Mouse (Mus musculus) intestine, embryonic 16.5 days (tissue): ENCODE results near the gene Rasgrp3. TPM values are rescaled to one million over a fixed set of nuclear protein-coding genes. Genes with fewer than 3 reads are reported as not detected.

Source experiments
- ATAC-seq: fragments of 200-750 bp; cut with Nextera tagmentation; 2 replicates; pipeline ENCODE4 v1.8.0; 2017; ENCODE audit warnings: moderate TSS enrichment, moderate library complexity
- H3K27ac ChIP-seq: fragments of 300-500 bp; sonication (generic); 2 replicates; pipeline ENCODE4 v1.5.1; 2014; ENCODE audit warnings: mild to moderate bottlenecking, low read length
- H3K27me3 ChIP-seq: fragments of 300-500 bp; sonication (generic); replicated peaks from 2 replicates; pipeline ENCODE4 v1.6.1; 2014; ENCODE audit warnings: low read length, control low read depth, mixed read lengths; ENCODE audit not compliant: control insufficient read depth, insufficient read depth
- H3K36me3 ChIP-seq: fragments of 300-500 bp; sonication (generic); 2 replicates; pipeline ENCODE4 v1.6.1; 2014; ENCODE audit warnings: low read length, control low read depth; ENCODE audit not compliant: control insufficient read depth, insufficient read depth
- H3K4me1 ChIP-seq: fragments of 300-500 bp; sonication (generic); 2 replicates; pipeline ENCODE4 v1.6.1; 2014; ENCODE audit warnings: low read length, control low read depth, mixed read lengths; ENCODE audit not compliant: control insufficient read depth, insufficient read depth
- H3K4me2 ChIP-seq: fragments of 300-500 bp; sonication (generic); 2 replicates; pipeline ENCODE4 v1.6.1; 2014; ENCODE audit warnings: low read depth, low read length, control low read depth
- H3K4me3 ChIP-seq: fragments of 300-500 bp; sonication (generic); 2 replicates; pipeline ENCODE4 v1.5.1; 2014; ENCODE audit warnings: mild to moderate bottlenecking, low read length
- H3K9ac ChIP-seq: fragments of 300-500 bp; sonication (generic); 2 replicates; pipeline ENCODE4 v1.6.1; 2014; ENCODE audit warnings: low read depth, low read length
- H3K9me3 ChIP-seq: fragments of 300-500 bp; sonication (generic); 2 replicates; pipeline ENCODE4 v1.6.1; 2016; ENCODE audit warnings: low read length, control low read depth; ENCODE audit not compliant: control insufficient read depth
- WGBS: fragments of 180-500 bp; shearing (Covaris S2); extraction: QIAGEN DNeasy Blood & Tissue Kit; methylation state at CpG from one replicate; pipeline ENCODE4 v1.1.7; 2014; 5-methylcytosine and 5-hydroxymethylcytosine counted together
- polyA plus RNA-seq: library from polyadenylated mRNA; unstranded; fragments of >200 nt; fragmentation: Nextera tagmentation; extraction: Ambion mirVana; gene quantifications from 2 replicates; pipeline ENCODE4 v1.2.1, GENCODE M21; 2015

Gene Rasgrp3
- polyA plus RNA-seq, 1 experiment from 2014 or later = 10.7 TPM

- Histone ChIP-seq H3K9me3 (no peaks in the 10 kb centered on the region), H3K4me1 (no peaks in the 10 kb centered on the region), H3K27me3 (no peaks in the 10 kb centered on the region), H3K4me3 (no peak overlapping the region), H3K27ac (no peak overlapping the region), H3K4me2 (no peak overlapping the region), H3K9ac (no peak overlapping the region), H3K36me3 (no peaks in the 10 kb centered on the region)
- WGBS = 57% methylated on average over 3 of the region's 3 CpGs
- ATAC-seq = no peak
These were observed 88.1 kb downstream of the Rasgrp3 start for GRCm38 (mm10) chr17:75523812-75524211.

- no peak for ATAC-seq
- Histone ChIP-seq H3K4me1 (no peaks in the 10 kb centered on the region), H3K36me3 (no peaks in the 10 kb centered on the region), H3K27ac (no peak overlapping the region), H3K4me3 (no peak overlapping the region), H3K9ac (no peak overlapping the region), H3K9me3 (no peaks in the 10 kb centered on the region), H3K4me2 (no peak overlapping the region), H3K27me3 (no peaks in the 10 kb centered on the region)
- WGBS = 75% methylated on average over 1 of the region's 1 CpGs
These were observed 90.7 kb downstream of the Rasgrp3 start for GRCm38 (mm10) chr17:75526411-75526810.

GRCm38 (mm10) chr17:75529222-75529935 lies 93.7 kb downstream of the Rasgrp3 start:
- Histone ChIP-seq H3K4me3 (no peak overlapping the region), H3K27me3 (no peaks in the 10 kb centered on the region), H3K27ac (no peak overlapping the region), H3K4me1 (no peaks in the 10 kb centered on the region), H3K36me3 (no peaks in the 10 kb centered on the region), H3K9me3 (no peaks in the 10 kb centered on the region), H3K4me2 (no peak overlapping the region), H3K9ac (no peak overlapping the region)
- 94% methylated on average over 14 of the region's 14 CpGs for WGBS
- ATAC-seq = no peak

DNA sequence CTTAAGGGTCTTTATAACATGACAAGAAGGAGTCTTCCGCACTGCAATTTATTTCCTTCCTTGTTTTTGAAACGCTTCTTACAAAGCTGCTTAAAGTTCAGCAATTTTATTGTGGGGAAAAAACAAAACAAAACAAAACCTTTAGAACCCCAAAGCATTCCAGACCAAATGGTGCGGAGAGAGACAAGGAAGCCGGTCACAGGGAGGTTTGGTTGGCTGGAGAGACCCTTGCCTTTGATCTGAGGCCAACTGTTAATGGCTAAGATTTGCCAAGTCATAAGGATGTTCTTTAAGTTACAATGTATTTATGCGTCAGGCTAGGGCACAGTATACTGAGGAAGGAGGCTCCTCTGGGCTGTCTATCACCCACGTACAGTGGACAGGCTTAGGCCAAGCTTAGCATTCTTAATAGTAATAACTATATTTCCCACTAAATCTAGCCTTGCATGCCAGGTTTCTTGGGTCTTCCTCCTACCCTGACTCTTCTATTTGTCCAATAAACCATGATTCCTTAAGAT lies 96.8 kb downstream of the Rasgrp3 start:
- Histone ChIP-seq H3K27me3 (no peaks in the 10 kb centered on the region), H3K36me3 (no peaks in the 10 kb centered on the region), H3K9ac (no peak overlapping the region), H3K27ac (no peak overlapping the region), H3K9me3 (no peaks in the 10 kb centered on the region), H3K4me3 (no peak overlapping the region), H3K4me2 (no peak overlapping the region), H3K4me1 (no peaks in the 10 kb centered on the region)
- no peak for ATAC-seq
- 84% methylated on average over 6 of the region's 6 CpGs for WGBS

DNA sequence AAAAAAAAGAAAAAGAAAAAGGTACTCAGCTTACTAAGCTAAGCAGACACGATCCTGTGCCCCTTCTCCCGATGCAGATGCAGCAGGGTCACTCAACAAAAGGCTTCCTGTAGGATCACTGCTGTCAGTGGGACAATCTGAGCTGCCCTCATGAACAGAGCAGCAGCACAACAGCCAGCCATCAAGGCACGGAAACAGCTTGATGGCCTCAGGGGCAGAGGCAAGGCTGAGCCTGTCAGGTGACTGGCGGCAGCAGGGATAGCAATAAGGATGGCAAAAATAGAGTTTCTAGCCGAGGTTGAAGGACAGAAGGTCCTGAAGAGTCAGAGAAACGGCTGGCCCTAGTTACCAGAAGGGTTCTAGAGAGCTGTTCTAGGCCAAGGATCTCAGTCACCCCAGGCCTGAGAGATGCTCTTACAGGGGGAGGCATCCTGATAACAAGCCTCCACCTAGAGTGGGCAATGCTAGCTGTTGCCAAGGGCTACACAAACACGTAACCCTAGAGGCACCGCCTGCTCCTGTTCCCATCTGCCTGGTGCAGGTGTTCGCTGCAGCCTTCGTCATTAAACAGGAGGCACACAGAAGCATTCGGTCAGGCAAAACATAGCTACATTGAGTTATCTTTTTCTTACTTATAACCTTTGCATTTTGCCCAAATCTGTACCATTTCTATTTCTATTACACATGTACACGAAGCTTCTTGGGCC lies 98.8 kb downstream of the Rasgrp3 start:
- Histone ChIP-seq H3K9me3 (no peaks in the 10 kb centered on the region), H3K4me3 (no peak overlapping the region), H3K4me2 (no peak overlapping the region), H3K9ac (no peak overlapping the region), H3K4me1 (peaks cover 4% of the 10 kb centered on the region; the same call in 1 of the 2 replicates), H3K27me3 (no peaks in the 10 kb centered on the region), H3K36me3 (peaks cover 7% of the 10 kb centered on the region; the same call in 1 of the 2 replicates), H3K27ac (no peak overlapping the region)
- WGBS = 69% methylated on average over 12 of the region's 12 CpGs
- no peak for ATAC-seq

DNA sequence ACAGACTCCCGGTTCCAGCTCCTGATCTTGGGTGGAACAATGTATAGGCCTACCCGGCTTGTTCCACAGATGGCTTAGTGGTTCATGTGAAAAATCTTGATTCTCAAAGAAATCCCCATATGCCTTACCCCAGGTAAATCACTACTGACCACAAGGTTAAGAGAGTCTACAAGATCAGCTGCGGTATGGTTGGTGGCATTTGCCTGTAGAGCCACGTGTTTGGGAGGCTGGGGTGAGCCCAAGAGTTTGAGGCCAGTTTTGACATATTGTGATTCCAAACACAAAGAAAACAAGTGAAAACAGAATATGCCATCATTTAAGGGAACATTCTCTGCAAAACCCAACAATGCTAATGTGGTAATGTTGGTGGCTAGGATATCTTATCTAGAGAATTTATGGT lies 99.9 kb downstream of the Rasgrp3 start:
- no peak overlapping the region for H3K4me2 ChIP-seq
- no peaks in the 10 kb centered on the region for H3K27me3 ChIP-seq
- no peaks in the 10 kb centered on the region for H3K9me3 ChIP-seq
- 92% methylated on average over 4 of the region's 4 CpGs for WGBS
- no peak overlapping the region for H3K9ac ChIP-seq
- no peak overlapping the region for H3K4me3 ChIP-seq
- no peak overlapping the region for H3K27ac ChIP-seq
- peaks cover 7% of the 10 kb centered on the region; the same call in 1 of the 2 replicates for H3K36me3 ChIP-seq
- H3K4me1 ChIP-seq = peaks cover 4% of the 10 kb centered on the region; the same call in 1 of the 2 replicates
- ATAC-seq = no peak

DNA sequence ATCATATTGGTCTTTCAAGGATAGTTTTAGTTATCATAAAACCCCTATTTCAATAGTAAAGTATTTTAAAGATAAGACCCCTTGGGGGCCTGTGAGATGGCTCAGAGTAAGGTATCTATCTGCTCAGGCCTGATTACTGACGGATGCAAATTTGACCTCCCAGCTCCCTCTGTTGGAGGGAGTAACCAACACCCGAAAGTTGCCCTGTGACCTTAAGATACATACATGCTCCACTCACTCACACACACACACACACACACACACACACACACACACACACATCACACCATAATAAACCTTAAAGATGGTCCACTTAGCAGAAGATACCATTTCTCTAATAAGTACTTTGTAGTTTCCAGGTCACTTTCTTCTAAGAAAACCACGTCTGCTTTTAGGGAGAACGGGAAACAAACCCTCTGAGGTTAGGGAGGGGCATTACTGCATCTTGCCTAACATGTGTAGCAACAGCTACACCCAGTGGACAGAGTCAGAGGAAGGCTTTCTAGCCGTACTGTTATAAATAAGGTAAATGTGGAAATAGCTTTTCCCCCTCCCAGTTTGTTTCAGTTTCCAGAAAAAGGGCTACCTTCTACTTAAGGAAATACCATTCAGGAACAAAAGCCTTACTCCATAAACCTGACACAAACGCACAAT lies 100.8 kb downstream of the Rasgrp3 start:
- ATAC-seq = peak; percentile 67; the same call in 1 of the 2 replicates
- no peak overlapping the region for H3K27ac ChIP-seq
- H3K36me3 ChIP-seq = peaks cover 7% of the 10 kb centered on the region; the same call in 1 of the 2 replicates
- H3K4me2 ChIP-seq = no peak overlapping the region
- no peak overlapping the region for H3K4me3 ChIP-seq
- no peaks in the 10 kb centered on the region for H3K27me3 ChIP-seq
- no peak overlapping the region for H3K9ac ChIP-seq
- no peaks in the 10 kb centered on the region for H3K9me3 ChIP-seq
- 30% methylated on average over 6 of the region's 6 CpGs for WGBS
- peaks cover 4% of the 10 kb centered on the region; the same call in 1 of the 2 replicates for H3K4me1 ChIP-seq

DNA sequence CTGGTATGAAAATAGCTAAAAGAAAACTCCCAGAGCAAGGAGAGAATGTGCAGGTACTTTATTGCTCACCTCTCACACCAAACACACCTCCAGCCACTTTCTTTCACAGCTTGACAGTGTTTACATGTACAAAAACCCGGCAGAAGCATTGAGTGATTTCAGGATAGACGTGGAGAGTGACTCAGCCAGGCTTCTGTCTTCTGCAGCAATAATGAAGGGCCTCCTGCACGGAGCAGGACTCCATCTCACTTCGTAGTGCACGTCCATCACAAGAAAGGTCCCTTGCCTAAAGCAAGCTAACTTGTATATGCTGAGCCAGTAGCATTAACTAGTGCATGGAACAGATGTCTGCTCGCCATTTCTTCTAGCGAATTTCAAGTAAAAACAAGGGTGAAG lies 101.4 kb downstream of the Rasgrp3 start:
- Histone ChIP-seq H3K4me1 (peaks cover 4% of the 10 kb centered on the region; the same call in 1 of the 2 replicates), H3K27me3 (no peaks in the 10 kb centered on the region), H3K4me3 (no peak overlapping the region), H3K36me3 (peaks cover 7% of the 10 kb centered on the region; the same call in 1 of the 2 replicates), H3K27ac (no peak overlapping the region), H3K9ac (no peak overlapping the region), H3K9me3 (no peaks in the 10 kb centered on the region), H3K4me2 (no peak overlapping the region)
- ATAC-seq = no peak
- 64% methylated on average over 7 of the region's 7 CpGs for WGBS

GRCm38 (mm10) chr17:75538431-75538830 lies 102.7 kb downstream of the Rasgrp3 start:
- Histone ChIP-seq H3K9me3 (no peaks in the 10 kb centered on the region), H3K4me1 (peaks cover 4% of the 10 kb centered on the region; the same call in 1 of the 2 replicates), H3K36me3 (peaks cover 10% of the 10 kb centered on the region), H3K27ac (no peak overlapping the region), H3K4me2 (no peak overlapping the region), H3K4me3 (no peak overlapping the region), H3K27me3 (no peaks in the 10 kb centered on the region), H3K9ac (no peak overlapping the region)
- ATAC-seq = no peak
- WGBS = 70% methylated on average over 12 of the region's 12 CpGs
